Mouse (Mus musculus) right cerebral cortex, postnatal 14 days (tissue): Measurements from ENCODE around the gene Pik3r5.

Experiments
- DNase-seq: peaks from one replicate; pipeline ENCODE4 v3.0.0; 2022

Pik3r5 gene

GRCm38 (mm10) chr11:68404185-68404584, 27.7 kb upstream of the Pik3r5 start:
- no peak for DNase-seq

GRCm38 (mm10) chr11:68405576-68405975, 26.3 kb upstream of the Pik3r5 start:
- DNase-seq = no peak

- no peak for DNase-seq
Observed at GRCm38 (mm10) chr11:68407266-68407926, 24.5 kb upstream of the Pik3r5 start.

GRCm38 (mm10) chr11:68408127-68408526, 23.8 kb upstream of the Pik3r5 start:
- DNase-seq = peak; percentile 69

- no peak for DNase-seq
Observed at GRCm38 (mm10) chr11:68417001-68417400, 14.9 kb upstream of the Pik3r5 start.

- no peak for DNase-seq
Observed at GRCm38 (mm10) chr11:68417831-68418230, 14.1 kb upstream of the Pik3r5 start.

- no peak for DNase-seq
Observed at GRCm38 (mm10) chr11:68425492-68426315, 6.2 kb upstream of the Pik3r5 start.

GRCm38 (mm10) chr11:68427083-68427570, 4.8 kb upstream of the Pik3r5 start:
- no peak for DNase-seq

- no peak for DNase-seq
Observed at GRCm38 (mm10) chr11:68430662-68431061, 1.3 kb upstream of the Pik3r5 start.

- no peak for DNase-seq
Observed at GRCm38 (mm10) chr11:68432361-68433021, 570 bp downstream of the Pik3r5 start.

- DNase-seq = no peak
Observed at GRCm38 (mm10) chr11:68433534-68433933, 1.6 kb downstream of the Pik3r5 start.

GRCm38 (mm10) chr11:68434697-68435096, 2.8 kb downstream of the Pik3r5 start:
- no peak for DNase-seq

- no peak for DNase-seq
Observed at GRCm38 (mm10) chr11:68435601-68436000, 3.7 kb downstream of the Pik3r5 start.

- DNase-seq = no peak
Observed at GRCm38 (mm10) chr11:68436376-68436775, 4.5 kb downstream of the Pik3r5 start.

GRCm38 (mm10) chr11:68440100-68440499, 8.2 kb downstream of the Pik3r5 start:
- DNase-seq = no peak

GRCm38 (mm10) chr11:68440965-68441364, 9.0 kb downstream of the Pik3r5 start:
- no peak for DNase-seq

GRCm38 (mm10) chr11:68442346-68442745, 10.4 kb downstream of the Pik3r5 start:
- no peak for DNase-seq

- DNase-seq = no peak
Observed at GRCm38 (mm10) chr11:68442983-68443638, 11.2 kb downstream of the Pik3r5 start.

GRCm38 (mm10) chr11:68445901-68446300, 14.0 kb downstream of the Pik3r5 start:
- DNase-seq = no peak

GRCm38 (mm10) chr11:68446547-68446946, 14.6 kb downstream of the Pik3r5 start:
- DNase-seq = no peak

GRCm38 (mm10) chr11:68447242-68447641, 15.3 kb downstream of the Pik3r5 start:
- no peak for DNase-seq

- no peak for DNase-seq
Observed at GRCm38 (mm10) chr11:68448356-68448755, 16.4 kb downstream of the Pik3r5 start.

- DNase-seq = no peak
Observed at GRCm38 (mm10) chr11:68451282-68451735, 19.4 kb downstream of the Pik3r5 start.
